Mouse (Mus musculus) right cerebral cortex, adult 2 months (tissue): ENCODE measurements at regions not wholly inside any gene's neighbourhood (a gene's known extent, or its start where the extent isn't known, plus 50 kb on each side); places are given as distances from the start of the nearest gene placed in this dataset.

Experiments used
- DNase-seq, 2 experiments: peaks; one replicate each; pipeline ENCODE4 v3.0.0; 2021 to 2022; ENCODE audit warnings: low spot score in 2 of 2

- DNase-seq, result no peak
Observed at GRCm38 (mm10) chr10:121150668-121151067, 116.9 kb downstream of the Wif1 start.

GRCm38 (mm10) chr10:121153625-121154024 lies 119.9 kb downstream of the Wif1 start:
- DNase-seq, result no peak

- no peak for DNase-seq
Observed at GRCm38 (mm10) chr10:121160499-121160898, 126.7 kb downstream of the Wif1 start.

GRCm38 (mm10) chr10:121161201-121161600 lies 127.4 kb downstream of the Wif1 start:
- DNase-seq, result no peak

- no peak for DNase-seq
Observed at GRCm38 (mm10) chr10:121174022-121174421, 140.3 kb downstream of the Wif1 start.

- DNase-seq, result no peak
Observed at GRCm38 (mm10) chr10:121189139-121189538, 155.4 kb downstream of the Wif1 start.

- no peak for DNase-seq
Observed at GRCm38 (mm10) chr10:121199236-121199635, 151.8 kb downstream of the Tbc1d30 start.

GRCm38 (mm10) chr10:121202531-121202930 lies 148.5 kb downstream of the Tbc1d30 start:
- DNase-seq, result no peak

- DNase-seq, result no peak
Observed at GRCm38 (mm10) chr10:121205551-121205950, 145.5 kb downstream of the Tbc1d30 start.

- peak; percentile 33 to 59 for DNase-seq
Observed at GRCm38 (mm10) chr10:121206002-121206742, 144.9 kb downstream of the Tbc1d30 start.

GRCm38 (mm10) chr10:121206743-121207039 lies 144.4 kb downstream of the Tbc1d30 start:
- DNase-seq, result no peak
